Mouse (Mus musculus) bone marrow macrophage, adult 2 months (primary cell): ENCODE measurements around the gene Olfml2a.

Experiments
- CTCF ChIP-seq: IDR thresholded peaks from 2 replicates; pipeline ENCODE4 v1.5.1; 2012; ENCODE audit warnings: low read depth, mild to moderate bottlenecking, low read length, moderate library complexity
- POLR2A ChIP-seq: IDR thresholded peaks from 2 replicates; pipeline ENCODE4 v1.6.1; 2012; ENCODE audit warnings: mild to moderate bottlenecking, low read depth, low read length, borderline replicate concordance

DNA sequence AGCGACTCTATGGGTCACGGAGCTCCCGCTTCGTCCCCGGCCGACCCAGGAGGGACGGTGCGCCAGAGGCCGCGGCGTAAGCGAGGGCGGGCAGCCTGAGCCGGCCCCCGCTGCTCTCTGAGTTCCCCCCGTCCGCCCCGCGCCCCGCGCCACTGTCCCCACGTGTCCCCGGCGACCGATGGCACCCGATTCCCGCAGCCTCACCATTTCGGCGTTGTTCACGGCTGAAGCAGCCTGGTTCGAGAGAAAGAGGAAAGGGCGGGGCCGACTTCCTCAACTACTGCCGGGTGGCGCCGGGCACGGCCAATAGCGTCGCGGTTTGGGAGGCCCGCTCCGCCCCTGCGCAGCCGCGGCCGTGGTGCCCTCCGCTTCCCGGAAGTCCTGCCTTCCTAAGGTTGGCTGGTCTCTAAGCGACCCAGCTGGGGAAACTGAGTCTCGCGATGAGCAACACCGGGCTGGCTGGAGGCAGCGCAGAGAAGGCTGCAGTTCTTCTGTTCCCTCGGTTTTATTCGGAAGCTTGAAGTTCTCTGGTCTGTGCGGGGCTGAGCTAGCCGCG lies 73.2 kb downstream of the Olfml2a start, which contains the start of gene Arpc5l:
- TF ChIP-seq POLR2A, result no peak
- TF ChIP-seq CTCF, result no peak
